Mouse (Mus musculus) intestine, embryonic 15.5 days (tissue): ENCODE measurements around the gene Slc22a7. TPM values are rescaled to one million over a fixed set of nuclear protein-coding genes. Genes with fewer than 3 reads are reported as not detected.

Experiments used
- ATAC-seq: fragments of 200-750 bp; cut with Nextera tagmentation; 2 replicates; pipeline ENCODE4 v1.8.0; 2017; ENCODE audit warnings: moderate TSS enrichment, moderate library complexity
- H3K27ac ChIP-seq: fragments of 300-500 bp; sonication (generic); 2 replicates; pipeline ENCODE4 v1.5.1; 2015; ENCODE audit warnings: mild to moderate bottlenecking, inconsistent platforms
- H3K27me3 ChIP-seq: fragments of 300-500 bp; sonication (generic); replicated peaks from 2 replicates; pipeline ENCODE4 v1.6.1; 2015; ENCODE audit warnings: inconsistent platforms
- H3K36me3 ChIP-seq: fragments of 300-500 bp; sonication (generic); 2 replicates; pipeline ENCODE4 v1.6.1; 2015; ENCODE audit warnings: inconsistent platforms
- H3K4me1 ChIP-seq: fragments of 300-500 bp; sonication (generic); replicated peaks from 2 replicates; pipeline ENCODE4 v1.6.1; 2015; ENCODE audit warnings: inconsistent platforms
- H3K4me2 ChIP-seq: fragments of 300-500 bp; sonication (generic); replicated peaks from 2 replicates; pipeline ENCODE4 v1.6.1; 2015; ENCODE audit warnings: mild to moderate bottlenecking, inconsistent platforms
- H3K4me3 ChIP-seq: fragments of 300-500 bp; sonication (generic); replicated peaks from 2 replicates; pipeline ENCODE4 v1.5.1; 2015; ENCODE audit warnings: inconsistent platforms
- H3K9ac ChIP-seq: fragments of 300-500 bp; sonication (generic); 2 replicates; pipeline ENCODE4 v1.6.1; 2015; ENCODE audit warnings: inconsistent platforms
- H3K9me3 ChIP-seq: fragments of 300-500 bp; sonication (generic); 2 replicates; pipeline ENCODE4 v1.6.1; 2016; ENCODE audit warnings: inconsistent platforms
- WGBS: fragments of 180-500 bp; shearing (Covaris S2); methylation state at CpG from one replicate; pipeline ENCODE4 v1.1.7; 2015; 5-methylcytosine and 5-hydroxymethylcytosine counted together
- polyA plus RNA-seq: library from polyadenylated mRNA; unstranded; fragments of >200 nt; fragmentation: Nextera tagmentation; extraction: Ambion mirVana; gene quantifications from 2 replicates; pipeline ENCODE4 v1.2.1, GENCODE M21; 2015

Gene Slc22a7
- polyA plus RNA-seq: not detected in 2 replicates

GRCm38 (mm10) chr17:46438298-46438873 is at the start of gene Slc22a7:
TSS of gene Slc22a7 (minus strand) at chr17:46438457.
- 85% methylated on average over 4 of the region's 4 CpGs for WGBS
- Histone ChIP-seq H3K4me3 (no peak within 1 kb of the TSS), H3K27ac (no peak within 1 kb of the TSS), H3K4me2 (no peak within 1 kb of the TSS), H3K4me1 (peaks cover 9% of the 10 kb centered on the region; the same call in 1 of the 2 replicates), H3K9me3 (no peaks in the 10 kb centered on the region), H3K36me3 (no peaks in the 10 kb centered on the region), H3K27me3 (peaks cover 21% of the 10 kb centered on the region), H3K9ac (no peak within 1 kb of the TSS)
- no peak for ATAC-seq

GRCm38 (mm10) chr17:46487431-46487830 is 49.2 kb upstream of the Slc22a7 start, which contains the start of gene Ttbk1:
TSS of gene Ttbk1 (minus strand) at chr17:46487675.
- Histone ChIP-seq H3K27me3 (peaks cover 67% of the 10 kb centered on the region), H3K4me1 (peaks cover 10% of the 10 kb centered on the region), H3K9me3 (no peaks in the 10 kb centered on the region), H3K4me3 (peak within 1 kb of the TSS; percentile 37), H3K36me3 (no peaks in the 10 kb centered on the region), H3K9ac (peak within 1 kb of the TSS; percentile 10; the same call in 1 of the 2 replicates), H3K4me2 (peak within 1 kb of the TSS; percentile 73), H3K27ac (no peak within 1 kb of the TSS)
- under 1% methylated on average over 30 of the region's 49 CpGs for WGBS
- peak; percentile 16; the same call in 1 of the 2 replicates for ATAC-seq

GRCm38 (mm10) chr17:46486995-46487394 is 48.7 kb upstream of the Slc22a7 start:
- no peak overlapping the region for H3K27ac ChIP-seq
- peak overlapping the region; percentile 10; the same call in 1 of the 2 replicates for H3K9ac ChIP-seq
- 8% methylated on average over 12 of the region's 22 CpGs for whole genome bisulfite sequencing
- H3K9me3 ChIP-seq: no peaks in the 10 kb centered on the region
- ATAC-seq: no peak
- H3K4me1 ChIP-seq: peaks cover 10% of the 10 kb centered on the region
- H3K4me2 ChIP-seq: peak overlapping the region; percentile 73
- no peaks in the 10 kb centered on the region for H3K36me3 ChIP-seq
- H3K27me3 ChIP-seq: peaks cover 67% of the 10 kb centered on the region
- peak overlapping the region; percentile 37 for H3K4me3 ChIP-seq

GRCm38 (mm10) chr17:46484461-46484875 is 46.2 kb upstream of the Slc22a7 start:
- no peak overlapping the region for H3K4me3 ChIP-seq
- H3K9me3 ChIP-seq: no peaks in the 10 kb centered on the region
- no peak overlapping the region for H3K9ac ChIP-seq
- H3K4me1 ChIP-seq: peaks cover 10% of the 10 kb centered on the region
- H3K27ac ChIP-seq: no peak overlapping the region
- no peak overlapping the region; the same call in 1 of the 2 replicates for H3K4me2 ChIP-seq
- ATAC-seq: no peak
- peaks cover 73% of the 10 kb centered on the region for H3K27me3 ChIP-seq
- no peaks in the 10 kb centered on the region for H3K36me3 ChIP-seq
- WGBS: 20% methylated on average over 6 of the region's 6 CpGs

GRCm38 (mm10) chr17:46484021-46484431 is 45.8 kb upstream of the Slc22a7 start:
- Histone ChIP-seq H3K4me1 (peaks cover 10% of the 10 kb centered on the region), H3K36me3 (no peaks in the 10 kb centered on the region), H3K4me3 (peak overlapping the region; percentile 33), H3K9me3 (no peaks in the 10 kb centered on the region), H3K27me3 (peaks cover 71% of the 10 kb centered on the region), H3K9ac (no peak overlapping the region), H3K27ac (no peak overlapping the region), H3K4me2 (peak overlapping the region; percentile 67)
- ATAC-seq: peak; percentile 17
- WGBS: 3% methylated on average over 13 of the region's 13 CpGs

GRCm38 (mm10) chr17:46483561-46484001 is 45.3 kb upstream of the Slc22a7 start:
- Histone ChIP-seq H3K4me2 (peak overlapping the region; percentile 67), H3K36me3 (no peaks in the 10 kb centered on the region), H3K9me3 (no peaks in the 10 kb centered on the region), H3K9ac (no peak overlapping the region), H3K27ac (no peak overlapping the region), H3K4me3 (peak overlapping the region; percentile 33), H3K4me1 (peaks cover 10% of the 10 kb centered on the region), H3K27me3 (peaks cover 68% of the 10 kb centered on the region)
- under 1% methylated on average over 16 of the region's 16 CpGs for WGBS
- ATAC-seq: peak; percentile 68

GRCm38 (mm10) chr17:46477286-46477685 is 39.0 kb upstream of the Slc22a7 start:
- H3K9ac ChIP-seq: no peak overlapping the region
- H3K9me3 ChIP-seq: no peaks in the 10 kb centered on the region
- H3K27me3 ChIP-seq: peaks cover 9% of the 10 kb centered on the region; the same call in 1 of the 2 replicates
- no peak overlapping the region for H3K27ac ChIP-seq
- no peak overlapping the region for H3K4me2 ChIP-seq
- WGBS: 85% methylated on average over 15 of the region's 15 CpGs
- no peak for ATAC-seq
- H3K4me1 ChIP-seq: no peaks in the 10 kb centered on the region
- no peak overlapping the region for H3K4me3 ChIP-seq
- no peaks in the 10 kb centered on the region for H3K36me3 ChIP-seq

GRCm38 (mm10) chr17:46476601-46477000 is 38.3 kb upstream of the Slc22a7 start:
- WGBS: 61% methylated on average over 8 of the region's 8 CpGs

GRCm38 (mm10) chr17:46467830-46468229 is 29.6 kb upstream of the Slc22a7 start:
- Histone ChIP-seq H3K4me2 (no peak overlapping the region), H3K4me3 (no peak overlapping the region), H3K4me1 (no peaks in the 10 kb centered on the region), H3K27ac (no peak overlapping the region), H3K9ac (no peak overlapping the region), H3K36me3 (no peaks in the 10 kb centered on the region), H3K9me3 (no peaks in the 10 kb centered on the region), H3K27me3 (no peaks in the 10 kb centered on the region)
- ATAC-seq: no peak
- 70% methylated on average over 9 of the region's 9 CpGs for WGBS

More at GRCm38 (mm10) chr17:46476601-46477000, 38.3 kb upstream of the Slc22a7 start:
- ATAC-seq: no peak
- Histone ChIP-seq H3K9me3 (no peaks in the 10 kb centered on the region), H3K4me2 (no peak overlapping the region), H3K27ac (no peak overlapping the region), H3K4me1 (no peaks in the 10 kb centered on the region), H3K9ac (no peak overlapping the region), H3K36me3 (no peaks in the 10 kb centered on the region), H3K4me3 (no peak overlapping the region), H3K27me3 (peaks cover 9% of the 10 kb centered on the region; the same call in 1 of the 2 replicates)

GRCm38 (mm10) chr17:46462226-46462625 is 24.0 kb upstream of the Slc22a7 start:
- Histone ChIP-seq H3K27me3 (peaks cover 41% of the 10 kb centered on the region), H3K4me3 (no peak overlapping the region), H3K27ac (no peak overlapping the region), H3K9ac (no peak overlapping the region), H3K36me3 (no peaks in the 10 kb centered on the region), H3K4me2 (no peak overlapping the region), H3K4me1 (peaks cover 17% of the 10 kb centered on the region), H3K9me3 (no peaks in the 10 kb centered on the region)
- no peak for ATAC-seq
- WGBS: 82% methylated on average over 5 of the region's 5 CpGs

- Histone ChIP-seq H3K36me3 (no peaks in the 10 kb centered on the region), H3K9ac (0 out of 2 replicates have a peak overlapping the region, but pooled peaks have one; percentile 21), H3K27ac (no peak overlapping the region), H3K4me1 (peaks cover 17% of the 10 kb centered on the region), H3K9me3 (no peaks in the 10 kb centered on the region), H3K4me3 (peak overlapping the region; percentile 36), H3K4me2 (peak overlapping the region; percentile 77), H3K27me3 (peaks cover 47% of the 10 kb centered on the region)
- WGBS: 9% methylated on average over 8 of the region's 8 CpGs
- no peak for ATAC-seq
Observed at GRCm38 (mm10) chr17:46461347-46461746, 23.1 kb upstream of the Slc22a7 start.

- Histone ChIP-seq H3K4me3 (peak overlapping the region; percentile 36), H3K36me3 (no peaks in the 10 kb centered on the region), H3K27ac (no peak overlapping the region), H3K27me3 (peaks cover 54% of the 10 kb centered on the region), H3K4me1 (peaks cover 18% of the 10 kb centered on the region), H3K9me3 (no peaks in the 10 kb centered on the region), H3K4me2 (peak overlapping the region; percentile 77), H3K9ac (peak overlapping the region; percentile 21; the same call in 1 of the 2 replicates)
- WGBS: 1% methylated on average over 32 of the region's 32 CpGs
- ATAC-seq: 0 out of 2 replicates have a peak, but pooled peaks have one; percentile 11
Observed at GRCm38 (mm10) chr17:46460673-46461072, 22.4 kb upstream of the Slc22a7 start.
